Mouse (Mus musculus): ENCODE results near the gene Keap1. TPM values are rescaled to one million over a fixed set of nuclear protein-coding genes. Genes with fewer than 3 reads are reported as not detected.

The Keap1 gene
- polyA plus RNA-seq, 1 experiment = 19.6 TPM

GRCm38 (mm10) chr9:21245113-21245487 lies 5.9 kb upstream of the Keap1 start:
- Histone ChIP-seq H3K9ac (ENCODE audit: low read depth, poor library complexity, severe bottlenecking) (peak overlapping the region; percentile 26), H3K27ac (ENCODE audit: insufficient read depth, low read length) (no peak overlapping the region), H3K9me3 (replicated peaks; ENCODE audit: control insufficient read depth, insufficient read depth, low read length, poor library complexity, severe bottlenecking) (no peaks in the 10 kb centered on the region), H3K4me3 (ENCODE audit: low read depth, low read length) (peak overlapping the region; percentile 70), H3K36me3 (ENCODE audit: control insufficient read depth, insufficient read depth, low read length, poor library complexity, severe bottlenecking) (no peaks in the 10 kb centered on the region), H3K27me3 (ENCODE audit: control insufficient read depth, insufficient read depth, low read length, poor library complexity, severe bottlenecking) (0 out of 2 replicates have a peak, but pooled peaks cover 7% of the 10 kb centered on the region), H3K4me1 (ENCODE audit: control insufficient read depth, insufficient read depth, low read length) (peaks cover 1% of the 10 kb centered on the region)
- TF ChIP-seq POLR2A (IDR thresholded peaks at IDR 0.05; ENCODE audit: insufficient read depth, low read length) (no peak), EP300 (IDR thresholded peaks at IDR 0.05; ENCODE audit: insufficient read depth, low read depth, low read length) (no peak), CTCF (IDR thresholded peaks at IDR 0.05; ENCODE audit: low read depth, low read length) (no peak)

GRCm38 (mm10) chr9:21244428-21245112 lies 5.4 kb upstream of the Keap1 start:
- no peak for TF ChIP-seq CTCF (IDR thresholded peaks at IDR 0.05; ENCODE audit: low read depth, low read length)
- no peak for TF ChIP-seq POLR2A (IDR thresholded peaks at IDR 0.05; ENCODE audit: insufficient read depth, low read length)
- no peak for TF ChIP-seq EP300 (IDR thresholded peaks at IDR 0.05; ENCODE audit: insufficient read depth, low read depth, low read length)
- Histone ChIP-seq H3K4me3 (ENCODE audit: low read depth, low read length) (peak overlapping the region; percentile 70), H3K9me3 (replicated peaks; ENCODE audit: control insufficient read depth, insufficient read depth, low read length, poor library complexity, severe bottlenecking) (no peaks in the 10 kb centered on the region), H3K9ac (ENCODE audit: low read depth, poor library complexity, severe bottlenecking) (peak overlapping the region; percentile 26), H3K27ac (ENCODE audit: insufficient read depth, low read length) (no peak overlapping the region), H3K4me1 (ENCODE audit: control insufficient read depth, insufficient read depth, low read length) (peaks cover 1% of the 10 kb centered on the region), H3K36me3 (ENCODE audit: control insufficient read depth, insufficient read depth, low read length, poor library complexity, severe bottlenecking) (no peaks in the 10 kb centered on the region), H3K27me3 (ENCODE audit: control insufficient read depth, insufficient read depth, low read length, poor library complexity, severe bottlenecking) (0 out of 2 replicates have a peak, but pooled peaks cover 7% of the 10 kb centered on the region)

- Histone ChIP-seq H3K27ac (ENCODE audit: insufficient read depth, low read length) (no peak overlapping the region), H3K27me3 (ENCODE audit: control insufficient read depth, insufficient read depth, low read length, poor library complexity, severe bottlenecking) (0 out of 2 replicates have a peak, but pooled peaks cover 7% of the 10 kb centered on the region), H3K9ac (ENCODE audit: low read depth, poor library complexity, severe bottlenecking) (peak overlapping the region; percentile 26), H3K36me3 (ENCODE audit: control insufficient read depth, insufficient read depth, low read length, poor library complexity, severe bottlenecking) (no peaks in the 10 kb centered on the region), H3K4me1 (ENCODE audit: control insufficient read depth, insufficient read depth, low read length) (peaks cover 1% of the 10 kb centered on the region), H3K9me3 (replicated peaks; ENCODE audit: control insufficient read depth, insufficient read depth, low read length, poor library complexity, severe bottlenecking) (no peaks in the 10 kb centered on the region), H3K4me3 (ENCODE audit: low read depth, low read length) (peak overlapping the region; percentile 70)
- no peak for TF ChIP-seq CTCF (IDR thresholded peaks at IDR 0.05; ENCODE audit: low read depth, low read length)
- no peak for TF ChIP-seq POLR2A (IDR thresholded peaks at IDR 0.05; ENCODE audit: insufficient read depth, low read length)
- TF ChIP-seq EP300 (IDR thresholded peaks at IDR 0.05; ENCODE audit: insufficient read depth, low read depth, low read length) = 0 out of 2 replicates have a peak, but pooled peaks have one; percentile 4
These were observed 4.8 kb upstream of the Keap1 start for GRCm38 (mm10) chr9:21243826-21244427.

- Histone ChIP-seq H3K9me3 (replicated peaks; ENCODE audit: control insufficient read depth, insufficient read depth, low read length, poor library complexity, severe bottlenecking) (no peaks in the 10 kb centered on the region), H3K36me3 (ENCODE audit: control insufficient read depth, insufficient read depth, low read length, poor library complexity, severe bottlenecking) (no peaks in the 10 kb centered on the region), H3K9ac (ENCODE audit: low read depth, poor library complexity, severe bottlenecking) (no peak overlapping the region), H3K4me3 (ENCODE audit: low read depth, low read length) (no peak overlapping the region), H3K27ac (ENCODE audit: insufficient read depth, low read length) (no peak overlapping the region), H3K4me1 (ENCODE audit: control insufficient read depth, insufficient read depth, low read length) (peaks cover 1% of the 10 kb centered on the region), H3K27me3 (ENCODE audit: control insufficient read depth, insufficient read depth, low read length, poor library complexity, severe bottlenecking) (0 out of 2 replicates have a peak, but pooled peaks cover 7% of the 10 kb centered on the region)
- TF ChIP-seq EP300 (IDR thresholded peaks at IDR 0.05; ENCODE audit: insufficient read depth, low read depth, low read length) = no peak
- peak; percentile 95 for TF ChIP-seq CTCF (IDR thresholded peaks at IDR 0.05; ENCODE audit: low read depth, low read length)
These were observed 2.2 kb upstream of the Keap1 start for GRCm38 (mm10) chr9:21241343-21241742.

- TF ChIP-seq POLR2A (IDR thresholded peaks at IDR 0.05; ENCODE audit: insufficient read depth, low read length) (no peak), EP300 (IDR thresholded peaks at IDR 0.05; ENCODE audit: insufficient read depth, low read depth, low read length) (no peak), CTCF (IDR thresholded peaks at IDR 0.05; ENCODE audit: low read depth, low read length) (no peak)
- peak overlapping the region; percentile 94 for H3K9ac ChIP-seq (ENCODE audit: low read depth, poor library complexity, severe bottlenecking)
- H3K9me3 ChIP-seq (replicated peaks; ENCODE audit: control insufficient read depth, insufficient read depth, low read length, poor library complexity, severe bottlenecking) = no peaks in the 10 kb centered on the region
- H3K27me3 ChIP-seq (ENCODE audit: control insufficient read depth, insufficient read depth, low read length, poor library complexity, severe bottlenecking) = 0 out of 2 replicates have a peak, but pooled peaks cover 7% of the 10 kb centered on the region
- peak overlapping the region; percentile 72 for H3K4me3 ChIP-seq (ENCODE audit: low read depth, low read length)
- peaks cover 1% of the 10 kb centered on the region for H3K4me1 ChIP-seq (ENCODE audit: control insufficient read depth, insufficient read depth, low read length)
- peak overlapping the region; percentile 8; the same call in 1 of the 2 replicates for H3K27ac ChIP-seq (ENCODE audit: insufficient read depth, low read length)
- H3K36me3 ChIP-seq (ENCODE audit: control insufficient read depth, insufficient read depth, low read length, poor library complexity, severe bottlenecking) = no peaks in the 10 kb centered on the region
These were observed 296 bp upstream of the Keap1 start for GRCm38 (mm10) chr9:21239465-21239848.

Measured in ES-Bruce4 (cell line).